Mouse (Mus musculus) cortical plate, adult 2 months (tissue): ENCODE measurements around the gene Ccdc40.

Experiments
- CTCF ChIP-seq: fragments of 200-500 bp; IDR thresholded peaks from 2 replicates; pipeline ENCODE4 v1.5.1; 2011; ENCODE audit warnings: mild to moderate bottlenecking, control low read depth, low read length; ENCODE audit not compliant: insufficient read depth; ENCODE audit errors: extremely low read depth
- POLR2A ChIP-seq: fragments of 200-500 bp; IDR thresholded peaks from 2 replicates; pipeline ENCODE4 v1.6.1; 2011; ENCODE audit warnings: mild to moderate bottlenecking, low read length, control low read depth; ENCODE audit not compliant: insufficient read depth; ENCODE audit errors: extremely low read depth

GRCm38 (mm10) chr11:119259977-119260376, 31.6 kb downstream of the Ccdc40 start:
- TF ChIP-seq POLR2A = no peak
- no peak for TF ChIP-seq CTCF
